Mouse (Mus musculus) MEL (cell line): ENCODE data around the gene Fam214a.

Experiments used
- CHD1 ChIP-seq: IDR thresholded peaks from 2 replicates; pipeline ENCODE4 v1.6.1; 2012; ENCODE audit warnings: low read depth, mild to moderate bottlenecking, inconsistent platforms, low read length, improper control_type of control experiment
- CHD2 ChIP-seq: IDR thresholded peaks from 2 replicates; pipeline ENCODE4 v1.6.1; 2011; ENCODE audit warnings: low read length, improper control_type of control experiment
- CTCF ChIP-seq, 3 experiments: IDR thresholded peaks in 2 of 3; conservative IDR thresholded peaks in 1 of 3; 2 replicates each; pipeline ENCODE4 v1.5.1; 2011 to 2012; ENCODE audit warnings: low read length in 3 of 3, low read depth in 2 of 3, mild to moderate bottlenecking in 2 of 3, improper control_type of control experiment in 1 of 3, inconsistent platforms in 1 of 3, mixed read lengths in 1 of 3, moderate library complexity in 1 of 3; ENCODE audit not compliant: control insufficient read depth in 1 of 3, insufficient read depth in 1 of 3, poor library complexity in 1 of 3, severe bottlenecking in 1 of 3
- EP300 ChIP-seq, 2 experiments: IDR thresholded peaks; 2 replicates each; pipeline ENCODE4 v1.6.1; 2011; ENCODE audit warnings: improper control_type of control experiment in 2 of 2, low read length in 2 of 2, low read depth in 1 of 2, mild to moderate bottlenecking in 1 of 2
- ETS1 ChIP-seq: IDR thresholded peaks from 2 replicates; pipeline ENCODE4 v1.6.1; 2012; ENCODE audit warnings: low read depth, mild to moderate bottlenecking, inconsistent platforms, low read length, improper control_type of control experiment, moderate library complexity
- GATA1 ChIP-seq: IDR thresholded peaks from 2 replicates; pipeline ENCODE4 v1.6.1; 2011; ENCODE audit warnings: low read depth, low read length, improper control_type of control experiment
- HCFC1 ChIP-seq: IDR thresholded peaks from 2 replicates; pipeline ENCODE4 v1.6.1; 2012; ENCODE audit warnings: low read depth, mild to moderate bottlenecking, inconsistent platforms, low read length, improper control_type of control experiment, moderate library complexity
- MAZ ChIP-seq: IDR thresholded peaks from 2 replicates; pipeline ENCODE4 v1.6.1; 2012; ENCODE audit warnings: low read depth, mild to moderate bottlenecking, inconsistent platforms, low read length, improper control_type of control experiment
- MEF2A ChIP-seq: IDR thresholded peaks from 2 replicates; pipeline ENCODE4 v1.6.1; 2014; ENCODE audit warnings: low read depth, mild to moderate bottlenecking, inconsistent platforms, low read length, improper control_type of control experiment; ENCODE audit not compliant: poor library complexity, insufficient replicate concordance, severe bottlenecking; ENCODE audit errors: extremely low read depth
- POLR2A ChIP-seq, 2 experiments: IDR thresholded peaks; 2 replicates each; pipeline ENCODE4 v1.6.1; 2011 to 2012; ENCODE audit warnings: low read length in 2 of 2, mild to moderate bottlenecking in 2 of 2, control low read depth in 1 of 2, improper control_type of control experiment in 1 of 2, low read depth in 1 of 2, moderate library complexity in 1 of 2; ENCODE audit not compliant: control insufficient read depth in 1 of 2, insufficient read depth in 1 of 2, poor library complexity in 1 of 2
- POLR2AphosphoS2 ChIP-seq: IDR thresholded peaks from 2 replicates; pipeline ENCODE4 v1.6.1; 2011; ENCODE audit warnings: low read length, improper control_type of control experiment
- SIN3A ChIP-seq: IDR thresholded peaks from 2 replicates; pipeline ENCODE4 v1.6.1; 2012; ENCODE audit warnings: low read length, improper control_type of control experiment, inconsistent platforms
- TAL1 ChIP-seq: IDR thresholded peaks from 2 replicates; pipeline ENCODE4 v1.6.1; 2012; ENCODE audit warnings: mild to moderate bottlenecking, inconsistent platforms, low read length, moderate library complexity, mixed read lengths
- ZNF384 ChIP-seq: IDR thresholded peaks from 2 replicates; pipeline ENCODE4 v1.6.1; 2012; ENCODE audit warnings: low read depth, mild to moderate bottlenecking, inconsistent platforms, low read length, improper control_type of control experiment

DNA sequence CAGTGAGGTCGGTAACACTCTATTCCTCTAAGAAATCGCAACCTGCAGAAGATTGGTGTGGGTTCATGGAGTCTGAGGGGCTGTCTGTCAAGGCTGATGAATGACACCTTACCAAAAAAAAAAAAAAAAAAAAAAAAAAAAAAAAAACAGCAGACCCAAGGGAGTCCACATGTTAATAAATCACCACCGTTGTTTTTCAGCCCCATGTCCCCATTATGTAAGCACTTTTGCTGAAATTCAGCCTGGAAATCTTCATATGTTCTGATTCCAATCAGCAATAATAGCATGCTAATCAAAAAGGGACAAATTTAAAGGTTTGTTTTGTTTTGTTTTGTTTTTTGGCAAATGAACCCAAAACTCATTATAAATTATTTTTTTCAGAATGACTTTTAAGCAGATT is 37.1 kb upstream of the Fam214a start:
- no peak for TF ChIP-seq EP300 (IDR thresholded peaks at IDR 0.05; ENCODE audit: low read depth in 1 of 2, low read length in 2 of 2)
- TF ChIP-seq ETS1: no peak
- TF ChIP-seq HCFC1: no peak
- no peak for TF ChIP-seq GATA1
- TF ChIP-seq SIN3A: no peak
- no peak for TF ChIP-seq ZNF384
- TF ChIP-seq CTCF (IDR thresholded peaks at IDR 0.05 in 2 of 3, conservative IDR thresholded peaks at IDR 0.05 in 1 of 3; ENCODE audit: control insufficient read depth in 1 of 3, insufficient read depth in 1 of 3, low read depth in 2 of 3, low read length in 3 of 3, poor library complexity in 1 of 3, severe bottlenecking in 1 of 3): no peak
- TF ChIP-seq MAZ: no peak
- no peak for TF ChIP-seq TAL1
- no peak for TF ChIP-seq CHD1
- TF ChIP-seq CHD2: no peak
- TF ChIP-seq POLR2A (IDR thresholded peaks at IDR 0.05; ENCODE audit: control insufficient read depth in 1 of 2, insufficient read depth in 1 of 2, low read depth in 1 of 2, low read length in 2 of 2, poor library complexity in 1 of 2): no peak
- TF ChIP-seq MEF2A: no peak
- no peak for TF ChIP-seq POLR2AphosphoS2
